Mouse (Mus musculus) erythroblast, embryonic 14.5 days (primary cell): ENCODE results near the gene Pdia4.
"Not testable (repeated sequence)": the region's sequence is repeated elsewhere in the genome, so short reads cannot be mapped to it uniquely, and the experiment has no call there.

ENCODE experiments used
- GATA1 ChIP-seq: IDR thresholded peaks from 2 replicates; pipeline ENCODE4 v1.6.1; 2012; ENCODE audit warnings: low read length, inconsistent platforms, mixed read lengths
- TAL1 ChIP-seq: IDR thresholded peaks from 3 replicates; pipeline ENCODE4 v1.6.1; 2012; ENCODE audit warnings: low read length, inconsistent platforms, mixed read lengths

GRCm38 (mm10) chr6:47768520-47768919, 44.7 kb downstream of the Pdia4 start:
- not testable (repeated sequence) for TF ChIP-seq GATA1, TAL1
